Mouse (Mus musculus) kidney, adult 2 months (tissue): Measurements from ENCODE around the gene Gm17617.

Source experiments
- CTCF ChIP-seq: fragments of 200-500 bp; conservative IDR thresholded peaks from 2 replicates; pipeline ENCODE4 v1.5.1; 2011; ENCODE audit warnings: low read depth, mild to moderate bottlenecking, control low read depth, low read length, moderate library complexity, mixed read lengths; ENCODE audit not compliant: insufficient read depth, insufficient read length
- POLR2A ChIP-seq: fragments of 200-500 bp; IDR thresholded peaks from one replicate; pipeline ENCODE4 v1.6.1; 2011; ENCODE audit warnings: low read depth, low read length, control low read depth

DNA sequence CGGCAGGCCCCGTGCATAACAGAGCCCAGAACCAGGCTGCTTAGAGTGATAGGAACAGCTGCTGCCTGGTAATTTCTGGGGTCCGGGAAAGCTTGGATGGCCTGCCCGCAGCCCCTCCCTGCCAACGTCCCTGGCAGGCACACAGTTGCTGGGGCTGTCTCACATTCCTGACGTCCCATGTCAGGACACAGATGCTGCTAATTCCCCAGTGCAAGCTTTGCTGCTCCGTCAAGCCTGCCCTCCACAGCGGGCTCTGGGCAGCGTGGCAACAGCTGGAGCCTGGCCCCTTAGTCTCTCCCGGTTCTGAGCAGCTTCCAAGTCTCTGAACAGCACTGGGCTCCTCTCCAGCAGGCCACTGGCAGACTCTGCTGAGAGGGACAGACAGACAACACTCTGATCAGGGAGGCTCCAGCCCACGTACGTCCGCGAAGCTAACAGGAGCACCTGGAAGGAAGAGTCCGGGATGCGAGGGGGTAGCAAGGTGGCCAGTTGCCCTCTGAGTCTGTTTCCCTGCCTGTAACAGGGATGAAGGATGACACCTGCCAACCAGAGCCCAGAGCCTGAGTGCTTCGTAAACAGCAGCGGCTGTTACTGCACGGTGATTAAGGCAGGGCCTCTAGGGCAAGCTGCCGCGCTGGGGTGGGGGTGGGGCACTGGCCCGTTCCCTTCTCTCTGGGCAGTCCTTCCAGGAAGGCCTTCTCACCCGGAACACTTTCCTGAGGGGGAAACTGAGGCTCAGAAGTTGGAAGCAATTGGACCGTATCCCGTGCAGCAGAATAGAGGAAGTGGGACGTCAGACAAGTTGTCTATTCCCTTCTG lies 38.4 kb upstream of the Gm17617 start:
- no peak for TF ChIP-seq CTCF
- no peak for TF ChIP-seq POLR2A
